Mouse (Mus musculus) ES-Bruce4 (cell line): ENCODE measurements around the gene Rassf5. TPM values are rescaled to one million over a fixed set of nuclear protein-coding genes. Genes with fewer than 3 reads are reported as not detected.

Source experiments
- H3K27ac ChIP-seq: 2 replicates; pipeline ENCODE4 v1.5.1; 2012; ENCODE audit warnings: low read length, inconsistent platforms; ENCODE audit not compliant: insufficient read depth
- H3K27me3 ChIP-seq: 2 replicates; pipeline ENCODE4 v1.6.1; 2012; ENCODE audit warnings: mild to moderate bottlenecking, low read length, inconsistent platforms; ENCODE audit not compliant: control insufficient read depth, poor library complexity, insufficient read depth, severe bottlenecking
- H3K36me3 ChIP-seq: 2 replicates; pipeline ENCODE4 v1.6.1; 2012; ENCODE audit warnings: inconsistent platforms, mild to moderate bottlenecking, low read length, moderate library complexity; ENCODE audit not compliant: control insufficient read depth, poor library complexity, insufficient read depth, severe bottlenecking
- H3K4me1 ChIP-seq: one replicate; pipeline ENCODE4 v1.8.1; 2011; ENCODE audit warnings: low read length; ENCODE audit not compliant: control insufficient read depth, insufficient read depth
- H3K4me3 ChIP-seq: 2 replicates; pipeline ENCODE4 v1.5.1; 2011; ENCODE audit warnings: low read depth, mild to moderate bottlenecking, low read length
- H3K9ac ChIP-seq: 2 replicates; pipeline ENCODE4 v1.6.1; 2012; ENCODE audit warnings: low read depth, mild to moderate bottlenecking, inconsistent platforms; ENCODE audit not compliant: poor library complexity, severe bottlenecking
- H3K9me3 ChIP-seq: replicated peaks from 2 replicates; pipeline ENCODE4 v1.6.1; 2012; ENCODE audit warnings: mild to moderate bottlenecking, low read length, inconsistent platforms; ENCODE audit not compliant: control insufficient read depth, poor library complexity, insufficient read depth, severe bottlenecking
- CTCF ChIP-seq: IDR thresholded peaks from one replicate; pipeline ENCODE4 v1.8.1; 2011; ENCODE audit warnings: low read depth, low read length
- EP300 ChIP-seq: IDR thresholded peaks from 2 replicates; pipeline ENCODE4 v1.6.1; 2011; ENCODE audit warnings: low read depth, low read length; ENCODE audit not compliant: insufficient read depth
- POLR2A ChIP-seq: IDR thresholded peaks from one replicate; pipeline ENCODE4 v1.8.1; 2011; ENCODE audit warnings: low read length; ENCODE audit not compliant: insufficient read depth
- polyA plus RNA-seq: library from polyadenylated mRNA; stranded (reverse); fragments of >200 nt; gene quantifications from 2 replicates; pipeline ENCODE4 v1.2.4, GENCODE M21; 2011; ENCODE audit warnings: low read depth; ENCODE audit not compliant: missing spikeins, insufficient read depth, insufficient read length

Gene Rassf5
- polyA plus RNA-seq, 1 experiment, result 0.45 TPM

DNA sequence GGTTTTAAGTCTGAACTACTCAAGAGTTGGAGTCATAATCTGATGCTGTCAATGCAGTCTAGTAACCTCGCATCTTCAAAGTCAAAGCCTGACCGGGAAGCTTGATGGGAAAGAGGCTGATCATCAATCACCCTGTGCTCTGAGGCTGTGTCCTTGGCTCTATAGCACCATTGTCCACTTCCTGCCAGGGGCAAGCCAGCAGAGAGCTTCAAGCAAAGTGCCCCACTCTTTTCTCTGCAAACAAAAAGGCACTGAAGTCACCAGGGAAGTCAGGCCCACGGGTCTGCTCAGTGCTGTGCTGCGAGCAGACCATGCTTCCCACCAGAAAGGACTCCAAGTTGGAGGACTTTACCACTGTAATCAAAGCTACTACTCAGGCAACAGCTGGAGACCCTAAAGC lies 67.8 kb downstream of the Rassf5 start:
- Histone ChIP-seq H3K4me1 (peaks cover 3% of the 10 kb centered on the region), H3K27me3 (no peaks in the 10 kb centered on the region), H3K4me3 (no peak overlapping the region), H3K27ac (no peak overlapping the region), H3K9me3 (no peaks in the 10 kb centered on the region), H3K9ac (no peak overlapping the region), H3K36me3 (peaks cover 37% of the 10 kb centered on the region)
- TF ChIP-seq CTCF (no peak), POLR2A (no peak), EP300 (no peak)

DNA sequence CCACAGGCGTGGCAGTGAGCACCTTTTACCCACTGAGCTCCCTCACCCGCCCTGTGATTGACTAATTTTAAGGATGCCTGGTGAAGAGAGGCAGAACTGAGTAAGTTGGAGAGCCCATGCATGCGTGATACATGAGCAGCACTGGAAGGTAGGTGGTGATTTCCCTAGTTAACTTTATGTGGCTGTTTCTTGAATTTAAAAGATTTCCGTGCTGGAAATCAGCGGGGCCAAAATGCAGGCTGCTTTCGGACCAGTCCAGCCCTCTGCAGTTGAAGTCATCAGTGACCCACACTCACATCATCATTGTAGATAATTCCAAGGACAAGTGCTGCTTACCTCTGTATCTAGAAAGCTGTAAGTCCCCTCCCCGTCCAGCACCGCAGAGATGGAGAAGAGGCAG lies 69.2 kb downstream of the Rassf5 start:
- Histone ChIP-seq H3K27ac (no peak overlapping the region), H3K27me3 (no peaks in the 10 kb centered on the region), H3K4me1 (peaks cover 3% of the 10 kb centered on the region), H3K9ac (no peak overlapping the region), H3K9me3 (no peaks in the 10 kb centered on the region), H3K36me3 (peaks cover 50% of the 10 kb centered on the region), H3K4me3 (no peak overlapping the region)
- TF ChIP-seq CTCF, result no peak
- TF ChIP-seq EP300, result no peak
- no peak for TF ChIP-seq POLR2A

DNA sequence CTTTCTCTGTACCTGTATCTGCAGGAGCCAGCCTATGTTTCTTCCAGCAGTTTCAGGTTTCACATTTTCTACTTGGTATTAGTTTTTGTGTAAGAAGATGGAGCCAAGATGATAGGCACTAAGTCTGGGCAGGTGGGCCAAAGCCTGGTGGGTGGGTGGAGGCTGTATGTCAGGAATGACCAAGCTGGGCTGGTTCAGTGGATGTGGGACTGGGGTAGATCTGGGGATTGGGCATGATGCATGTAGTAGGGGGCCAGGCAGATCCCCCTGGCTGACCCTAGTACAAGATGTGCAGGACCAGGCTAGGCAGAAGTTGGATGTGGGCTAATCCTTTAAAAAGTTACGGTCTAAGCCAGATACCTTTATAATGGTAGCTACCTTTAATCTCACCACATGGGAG lies 69.9 kb downstream of the Rassf5 start:
- H3K9ac ChIP-seq, result no peak overlapping the region
- no peaks in the 10 kb centered on the region for H3K9me3 ChIP-seq
- H3K36me3 ChIP-seq, result peaks cover 55% of the 10 kb centered on the region
- H3K27ac ChIP-seq, result no peak overlapping the region
- TF ChIP-seq POLR2A, result no peak
- TF ChIP-seq EP300, result no peak
- no peak for TF ChIP-seq CTCF
- no peak overlapping the region for H3K4me3 ChIP-seq
- H3K27me3 ChIP-seq, result no peaks in the 10 kb centered on the region
- H3K4me1 ChIP-seq, result peaks cover under 1% of the 10 kb centered on the region

DNA sequence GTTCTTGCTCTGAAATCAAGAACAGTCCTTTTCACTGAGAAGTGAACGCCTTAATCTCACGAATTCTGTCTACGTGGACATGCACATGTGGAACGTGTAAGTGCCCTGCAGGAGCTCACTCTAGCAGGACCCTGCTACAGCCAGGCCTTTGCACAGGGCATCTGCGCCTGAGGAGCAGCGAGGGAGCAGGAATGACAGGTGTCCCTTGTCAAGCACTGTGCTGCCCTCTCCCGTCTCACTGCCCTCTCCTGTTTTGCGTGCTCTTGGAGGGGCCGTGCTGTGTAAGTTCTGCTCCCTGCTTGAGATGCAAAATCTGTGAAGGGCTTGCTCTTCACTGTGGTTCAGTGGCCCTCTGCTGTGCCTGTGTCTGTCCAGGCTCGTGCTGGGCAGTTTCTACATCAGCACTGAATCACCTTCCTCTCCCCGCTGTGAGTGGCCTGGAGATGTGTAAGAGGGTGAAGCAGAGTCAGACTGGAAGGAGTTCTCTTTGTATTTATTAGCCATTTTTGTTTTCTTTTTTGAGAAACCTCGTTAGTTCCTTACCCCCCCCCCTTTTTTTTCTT lies 70.7 kb downstream of the Rassf5 start:
- H3K4me1 ChIP-seq, result no peaks in the 10 kb centered on the region
- H3K36me3 ChIP-seq, result peaks cover 60% of the 10 kb centered on the region
- H3K4me3 ChIP-seq, result no peak overlapping the region
- H3K27ac ChIP-seq, result no peak overlapping the region
- no peaks in the 10 kb centered on the region for H3K27me3 ChIP-seq
- H3K9ac ChIP-seq, result no peak overlapping the region
- TF ChIP-seq EP300 (no peak), POLR2A (no peak)
- no peaks in the 10 kb centered on the region for H3K9me3 ChIP-seq

DNA sequence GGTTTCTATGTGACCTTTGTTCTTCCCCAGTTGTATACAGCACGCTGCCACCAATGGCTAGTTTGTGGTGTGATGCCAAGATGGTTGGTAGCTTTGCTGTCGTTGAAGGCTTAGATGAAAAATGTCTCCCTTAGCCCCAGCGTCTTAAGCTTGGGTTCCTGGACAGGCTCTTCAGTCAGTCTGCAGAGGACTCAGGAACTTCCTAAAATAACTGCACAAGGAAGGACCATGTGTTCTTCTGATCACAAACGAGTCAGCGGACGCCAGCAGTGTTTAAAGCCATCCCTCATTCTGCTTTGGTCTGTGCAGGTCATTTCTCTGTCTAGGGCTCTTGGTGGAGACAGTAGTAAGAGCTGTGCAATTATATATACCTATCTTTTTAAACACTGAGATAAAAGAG lies 71.2 kb downstream of the Rassf5 start:
- no peak overlapping the region for H3K9ac ChIP-seq
- peaks cover 63% of the 10 kb centered on the region for H3K36me3 ChIP-seq

DNA sequence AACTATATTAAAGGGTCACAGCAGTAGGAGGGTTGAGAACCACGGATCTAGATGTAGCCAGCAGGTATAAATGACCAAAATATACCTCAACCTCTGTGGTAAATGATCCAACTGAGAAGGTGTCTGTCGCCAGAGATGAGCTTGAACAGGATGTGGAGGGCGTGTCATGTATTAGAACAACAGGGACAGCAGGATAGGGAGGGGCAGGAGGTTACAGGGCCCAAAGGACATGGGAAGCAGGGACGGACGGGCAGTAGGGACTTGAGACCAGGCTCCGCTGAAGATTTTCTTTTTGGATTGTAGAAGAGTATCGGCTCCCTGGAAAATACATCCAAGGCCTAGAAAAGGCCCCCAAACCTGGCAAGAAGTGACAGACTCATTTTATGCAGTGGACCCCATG lies 72.1 kb downstream of the Rassf5 start:
- H3K36me3 ChIP-seq, result peaks cover 71% of the 10 kb centered on the region
- no peak for TF ChIP-seq EP300
- no peak for TF ChIP-seq POLR2A
- no peak for TF ChIP-seq CTCF
- no peak overlapping the region for H3K4me3 ChIP-seq
- H3K9me3 ChIP-seq, result no peaks in the 10 kb centered on the region
- H3K27ac ChIP-seq, result no peak overlapping the region
- H3K9ac ChIP-seq, result no peak overlapping the region
- H3K27me3 ChIP-seq, result no peaks in the 10 kb centered on the region
- no peaks in the 10 kb centered on the region for H3K4me1 ChIP-seq

More for the DNA sequence above, 71.2 kb downstream of the Rassf5 start:
- TF ChIP-seq CTCF, result no peak
- TF ChIP-seq EP300, result no peak
- TF ChIP-seq POLR2A, result no peak
- Histone ChIP-seq H3K27ac (no peak overlapping the region), H3K4me3 (no peak overlapping the region), H3K9me3 (no peaks in the 10 kb centered on the region), H3K27me3 (no peaks in the 10 kb centered on the region), H3K4me1 (no peaks in the 10 kb centered on the region)
